Mouse (Mus musculus): ENCODE results near the gene Glce. TPM values are rescaled to one million over a fixed set of nuclear protein-coding genes. Genes with fewer than 3 reads are reported as not detected.

Glce gene
- polyA plus RNA-seq, 1 experiment from 2014 or later: 27.6 TPM

DNA sequence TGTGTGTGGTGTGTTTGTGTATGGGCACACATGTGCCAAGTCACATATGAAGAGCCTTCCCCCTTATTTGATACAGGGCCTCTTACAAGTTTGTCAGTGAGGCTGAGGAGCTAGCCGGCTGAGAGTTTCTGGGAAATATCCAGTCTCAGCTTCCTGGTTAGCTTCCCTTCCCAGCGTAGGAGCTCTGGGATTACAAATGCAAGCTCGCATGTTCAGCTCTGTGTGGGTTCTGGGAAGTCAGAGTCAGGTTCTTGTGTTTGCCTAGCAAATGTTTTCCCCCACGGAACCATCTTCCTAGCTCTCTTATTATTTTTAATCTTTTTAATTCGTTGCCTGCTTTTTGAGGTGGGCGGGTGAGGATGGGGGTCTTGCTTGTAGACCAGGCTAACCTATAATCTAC is 32.9 kb upstream of the Glce start:
- 68% methylated on average over 6 of the region's 6 CpGs for WGBS
- Histone ChIP-seq H3K27me3 (ENCODE audit: control insufficient read depth, insufficient read depth, low read length) (no peaks in the 10 kb centered on the region), H3K9me3 (ENCODE audit: control insufficient read depth, low read depth, low read length) (no peaks in the 10 kb centered on the region), H3K4me2 (replicated peaks; ENCODE audit: low read depth, low read length) (no peak overlapping the region), H3K4me3 (ENCODE audit: low read depth, low read length) (no peak overlapping the region), H3K36me3 (ENCODE audit: control insufficient read depth, insufficient read depth, low read length) (no peaks in the 10 kb centered on the region), H3K9ac (replicated peaks; ENCODE audit: low read depth, low read length) (no peak overlapping the region), H3K27ac (ENCODE audit: low read length) (no peak overlapping the region), H3K4me1 (ENCODE audit: control insufficient read depth, insufficient read depth, low read length) (no peaks in the 10 kb centered on the region)
- ATAC-seq (ENCODE audit: insufficient number of reproducible peaks, insufficient read depth, low FRiP score, low read depth): no peak

DNA sequence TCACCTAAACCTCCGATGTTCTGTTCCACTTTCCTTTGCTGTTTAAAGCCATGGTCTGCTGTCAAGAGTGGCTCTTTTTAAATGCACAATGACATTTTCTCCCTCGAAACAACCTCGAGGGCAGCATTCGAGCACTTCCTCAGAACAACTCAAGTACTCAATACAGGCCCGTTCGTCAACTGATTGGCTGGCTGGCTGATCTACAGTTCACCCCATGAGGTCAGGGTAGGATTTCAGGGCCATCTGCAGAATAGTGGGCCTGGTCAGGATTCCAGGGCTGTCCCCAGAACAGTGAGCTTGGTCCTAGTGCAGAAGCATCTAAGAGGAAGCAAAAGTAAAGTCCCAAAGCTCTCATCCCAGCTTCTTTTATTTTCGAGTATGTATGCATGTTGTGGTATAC is 32.5 kb upstream of the Glce start:
- Histone ChIP-seq H3K36me3 (ENCODE audit: control insufficient read depth, insufficient read depth, low read length) (no peaks in the 10 kb centered on the region), H3K4me2 (replicated peaks; ENCODE audit: low read depth, low read length) (no peak overlapping the region), H3K27me3 (ENCODE audit: control insufficient read depth, insufficient read depth, low read length) (no peaks in the 10 kb centered on the region), H3K9me3 (ENCODE audit: control insufficient read depth, low read depth, low read length) (no peaks in the 10 kb centered on the region), H3K27ac (ENCODE audit: low read length) (no peak overlapping the region), H3K4me1 (ENCODE audit: control insufficient read depth, insufficient read depth, low read length) (no peaks in the 10 kb centered on the region), H3K9ac (replicated peaks; ENCODE audit: low read depth, low read length) (no peak overlapping the region), H3K4me3 (ENCODE audit: low read depth, low read length) (no peak overlapping the region)
- ATAC-seq (ENCODE audit: insufficient number of reproducible peaks, insufficient read depth, low FRiP score, low read depth): no peak
- 67% methylated on average over 7 of the region's 7 CpGs for WGBS

DNA sequence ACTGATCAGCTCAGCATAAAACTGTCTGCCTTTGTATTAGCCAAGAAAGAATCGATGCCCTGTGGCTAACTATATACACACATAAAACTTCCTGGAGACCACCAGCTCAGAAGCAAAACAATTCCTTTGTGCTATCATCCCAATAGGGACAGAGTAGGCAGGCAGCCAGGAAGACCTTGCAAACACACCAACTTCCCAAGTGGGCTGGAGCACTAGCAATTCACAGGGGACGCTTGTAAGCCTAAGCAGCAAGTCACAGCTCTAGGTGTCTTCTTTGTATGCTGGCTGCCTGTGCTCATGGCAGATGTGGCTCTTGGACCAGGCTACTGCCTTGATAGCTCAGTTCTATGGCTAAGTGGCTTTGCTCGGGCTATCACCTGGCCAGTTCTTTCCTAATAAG is 32.1 kb upstream of the Glce start:
- H3K36me3 ChIP-seq (ENCODE audit: control insufficient read depth, insufficient read depth, low read length): no peaks in the 10 kb centered on the region
- H3K9me3 ChIP-seq (ENCODE audit: control insufficient read depth, low read depth, low read length): no peaks in the 10 kb centered on the region
- H3K27ac ChIP-seq (ENCODE audit: low read length): no peak overlapping the region
- H3K4me1 ChIP-seq (ENCODE audit: control insufficient read depth, insufficient read depth, low read length): no peaks in the 10 kb centered on the region
- no peak overlapping the region for H3K4me3 ChIP-seq (ENCODE audit: low read depth, low read length)
- ATAC-seq (ENCODE audit: insufficient number of reproducible peaks, insufficient read depth, low FRiP score, low read depth): no peak
- 68% methylated on average over 3 of the region's 3 CpGs for WGBS
- no peak overlapping the region for H3K9ac ChIP-seq (replicated peaks; ENCODE audit: low read depth, low read length)
- H3K4me2 ChIP-seq (replicated peaks; ENCODE audit: low read depth, low read length): no peak overlapping the region
- H3K27me3 ChIP-seq (ENCODE audit: control insufficient read depth, insufficient read depth, low read length): no peaks in the 10 kb centered on the region

- Histone ChIP-seq H3K4me2 (replicated peaks; ENCODE audit: low read depth, low read length) (no peak overlapping the region), H3K9ac (replicated peaks; ENCODE audit: low read depth, low read length) (no peak overlapping the region), H3K27me3 (ENCODE audit: control insufficient read depth, insufficient read depth, low read length) (no peaks in the 10 kb centered on the region), H3K4me1 (ENCODE audit: control insufficient read depth, insufficient read depth, low read length) (no peaks in the 10 kb centered on the region), H3K36me3 (ENCODE audit: control insufficient read depth, insufficient read depth, low read length) (no peaks in the 10 kb centered on the region), H3K27ac (ENCODE audit: low read length) (no peak overlapping the region), H3K9me3 (ENCODE audit: control insufficient read depth, low read depth, low read length) (no peaks in the 10 kb centered on the region), H3K4me3 (ENCODE audit: low read depth, low read length) (no peak overlapping the region)
- no peak for ATAC-seq (ENCODE audit: insufficient number of reproducible peaks, insufficient read depth, low FRiP score, low read depth)
- WGBS: 85% methylated on average over 7 of the region's 7 CpGs
Measured at GRCm38 (mm10) chr9:62153263-62153662, 30.8 kb upstream of the Glce start.

DNA sequence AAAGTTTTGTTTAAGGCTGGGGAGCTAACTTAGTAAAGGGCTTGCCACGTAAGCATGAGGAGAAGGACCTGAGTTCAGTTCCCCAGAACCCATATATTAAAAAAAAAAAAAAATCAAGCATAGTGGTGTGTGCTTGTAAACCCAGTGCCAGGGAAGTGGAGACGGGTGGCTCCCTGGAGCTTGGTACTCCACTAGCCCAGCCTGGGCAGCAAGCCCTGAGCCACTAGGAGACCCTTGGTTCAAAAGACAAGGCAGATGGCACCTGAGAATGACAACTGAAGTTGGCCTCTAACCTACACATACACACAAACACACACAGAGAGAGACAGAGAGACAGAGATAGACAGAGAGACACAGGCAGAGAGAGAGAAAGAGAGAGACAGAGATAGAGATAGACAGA is 30.1 kb upstream of the Glce start:
- WGBS: 89% methylated on average over 2 of the region's 2 CpGs
- Histone ChIP-seq H3K9me3 (ENCODE audit: control insufficient read depth, low read depth, low read length) (no peaks in the 10 kb centered on the region), H3K27me3 (ENCODE audit: control insufficient read depth, insufficient read depth, low read length) (no peaks in the 10 kb centered on the region), H3K36me3 (ENCODE audit: control insufficient read depth, insufficient read depth, low read length) (no peaks in the 10 kb centered on the region), H3K4me1 (ENCODE audit: control insufficient read depth, insufficient read depth, low read length) (no peaks in the 10 kb centered on the region), H3K4me3 (ENCODE audit: low read depth, low read length) (no peak overlapping the region), H3K27ac (ENCODE audit: low read length) (no peak overlapping the region), H3K4me2 (replicated peaks; ENCODE audit: low read depth, low read length) (no peak overlapping the region), H3K9ac (replicated peaks; ENCODE audit: low read depth, low read length) (no peak overlapping the region)
- ATAC-seq (ENCODE audit: insufficient number of reproducible peaks, insufficient read depth, low FRiP score, low read depth): no peak

- H3K9ac ChIP-seq (replicated peaks; ENCODE audit: low read depth, low read length): no peak overlapping the region
- H3K9me3 ChIP-seq (ENCODE audit: control insufficient read depth, low read depth, low read length): no peaks in the 10 kb centered on the region
- no peaks in the 10 kb centered on the region for H3K4me1 ChIP-seq (ENCODE audit: control insufficient read depth, insufficient read depth, low read length)
- H3K4me3 ChIP-seq (ENCODE audit: low read depth, low read length): no peak overlapping the region
- ATAC-seq (ENCODE audit: insufficient number of reproducible peaks, insufficient read depth, low FRiP score, low read depth): no peak
- H3K27me3 ChIP-seq (ENCODE audit: control insufficient read depth, insufficient read depth, low read length): no peaks in the 10 kb centered on the region
- H3K36me3 ChIP-seq (ENCODE audit: control insufficient read depth, insufficient read depth, low read length): no peaks in the 10 kb centered on the region
- H3K27ac ChIP-seq (ENCODE audit: low read length): no peak overlapping the region
- 70% methylated on average over 2 of the region's 2 CpGs for WGBS
- H3K4me2 ChIP-seq (replicated peaks; ENCODE audit: low read depth, low read length): no peak overlapping the region
Measured at GRCm38 (mm10) chr9:62145198-62145597, 22.7 kb upstream of the Glce start.

GRCm38 (mm10) chr9:62143428-62143827 is 21.0 kb upstream of the Glce start:
- no peak overlapping the region for H3K4me3 ChIP-seq (ENCODE audit: low read depth, low read length)
- ATAC-seq (ENCODE audit: insufficient number of reproducible peaks, insufficient read depth, low FRiP score, low read depth): no peak
- WGBS: 58% methylated on average over 7 of the region's 7 CpGs
- H3K27me3 ChIP-seq (ENCODE audit: control insufficient read depth, insufficient read depth, low read length): no peaks in the 10 kb centered on the region
- H3K4me2 ChIP-seq (replicated peaks; ENCODE audit: low read depth, low read length): no peak overlapping the region
- no peaks in the 10 kb centered on the region for H3K9me3 ChIP-seq (ENCODE audit: control insufficient read depth, low read depth, low read length)
- H3K27ac ChIP-seq (ENCODE audit: low read length): no peak overlapping the region
- no peaks in the 10 kb centered on the region for H3K36me3 ChIP-seq (ENCODE audit: control insufficient read depth, insufficient read depth, low read length)
- no peak overlapping the region for H3K9ac ChIP-seq (replicated peaks; ENCODE audit: low read depth, low read length)
- no peaks in the 10 kb centered on the region for H3K4me1 ChIP-seq (ENCODE audit: control insufficient read depth, insufficient read depth, low read length)

- WGBS: 31% methylated on average over 7 of the region's 7 CpGs
- no peak overlapping the region for H3K9ac ChIP-seq (replicated peaks; ENCODE audit: low read depth, low read length)
- ATAC-seq (ENCODE audit: insufficient number of reproducible peaks, insufficient read depth, low FRiP score, low read depth): no peak
- no peaks in the 10 kb centered on the region for H3K9me3 ChIP-seq (ENCODE audit: control insufficient read depth, low read depth, low read length)
- H3K4me1 ChIP-seq (ENCODE audit: control insufficient read depth, insufficient read depth, low read length): no peaks in the 10 kb centered on the region
- H3K27ac ChIP-seq (ENCODE audit: low read length): no peak overlapping the region
- no peak overlapping the region for H3K4me2 ChIP-seq (replicated peaks; ENCODE audit: low read depth, low read length)
- no peak overlapping the region for H3K4me3 ChIP-seq (ENCODE audit: low read depth, low read length)
- no peaks in the 10 kb centered on the region for H3K27me3 ChIP-seq (ENCODE audit: control insufficient read depth, insufficient read depth, low read length)
- no peaks in the 10 kb centered on the region for H3K36me3 ChIP-seq (ENCODE audit: control insufficient read depth, insufficient read depth, low read length)
Measured at GRCm38 (mm10) chr9:62139027-62139426, 16.6 kb upstream of the Glce start.

DNA sequence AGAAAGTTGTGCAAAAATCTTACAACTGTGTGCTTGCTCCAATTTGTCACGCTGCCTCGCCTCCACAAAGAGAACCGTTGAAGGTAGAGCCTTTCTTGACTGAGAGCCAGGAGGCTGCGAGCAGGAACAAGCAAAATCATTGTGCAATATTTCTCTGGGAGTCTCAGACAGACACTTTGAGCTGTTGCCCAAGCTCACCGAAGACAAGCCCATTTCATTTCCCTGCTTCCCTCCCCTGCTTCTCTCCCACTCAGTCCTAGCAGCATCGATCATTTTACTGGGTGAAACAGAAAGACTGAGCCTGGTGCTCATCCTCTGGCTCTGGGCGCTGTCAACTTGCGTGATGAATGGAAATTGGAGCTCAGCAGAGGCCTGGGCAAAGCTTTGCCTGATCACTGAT is 14.8 kb upstream of the Glce start:
- Histone ChIP-seq H3K27ac (ENCODE audit: low read length) (no peak overlapping the region), H3K4me2 (replicated peaks; ENCODE audit: low read depth, low read length) (no peak overlapping the region), H3K27me3 (ENCODE audit: control insufficient read depth, insufficient read depth, low read length) (no peaks in the 10 kb centered on the region), H3K36me3 (ENCODE audit: control insufficient read depth, insufficient read depth, low read length) (no peaks in the 10 kb centered on the region), H3K4me1 (ENCODE audit: control insufficient read depth, insufficient read depth, low read length) (no peaks in the 10 kb centered on the region), H3K4me3 (ENCODE audit: low read depth, low read length) (no peak overlapping the region), H3K9ac (replicated peaks; ENCODE audit: low read depth, low read length) (no peak overlapping the region), H3K9me3 (ENCODE audit: control insufficient read depth, low read depth, low read length) (no peaks in the 10 kb centered on the region)
- ATAC-seq (ENCODE audit: insufficient number of reproducible peaks, insufficient read depth, low FRiP score, low read depth): no peak
- 20% methylated on average over 8 of the region's 8 CpGs for WGBS

Data from stomach, embryonic 14.5 days (tissue).